Mouse (Mus musculus) E14TG2a.4 (cell line): ENCODE data around the gene Rph3al.

ENCODE experiments used
- CTCF ChIP-seq: conservative IDR thresholded peaks from 2 replicates; pipeline ENCODE4 v1.5.1; 2014; ENCODE audit warnings: low read length
- NANOG ChIP-seq: IDR thresholded peaks from 2 replicates; pipeline ENCODE4 v1.6.1; 2014; ENCODE audit warnings: borderline replicate concordance, low read length, mixed read lengths
- POU5F1 ChIP-seq: IDR thresholded peaks from 2 replicates; pipeline ENCODE4 v1.6.1; 2014; ENCODE audit warnings: low read length, borderline replicate concordance

DNA sequence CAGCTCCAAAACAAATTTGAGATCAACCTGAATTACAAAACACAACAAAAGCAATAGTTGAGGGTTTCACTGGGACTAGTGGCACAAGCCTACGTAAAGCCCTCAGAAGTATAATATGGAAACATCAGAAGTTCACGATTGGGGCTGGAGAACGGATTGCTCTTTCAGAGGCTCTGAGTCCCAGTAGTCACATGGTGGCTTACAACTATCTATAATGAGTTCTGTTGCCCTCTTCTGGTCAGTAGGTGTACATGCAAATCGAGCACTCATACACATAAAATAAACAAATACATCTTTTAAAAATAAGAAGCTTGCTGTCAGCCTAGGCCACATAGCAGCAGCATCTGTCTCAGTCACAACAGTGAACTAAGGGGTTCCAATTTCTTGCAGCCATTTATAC, 45.0 kb upstream of the Rph3al start:
- TF ChIP-seq CTCF: peak; percentile 30
- TF ChIP-seq POU5F1: no peak
- TF ChIP-seq NANOG: no peak
